Mouse (Mus musculus) cortical plate, adult 2 months (tissue): ENCODE data around the gene Tigar. TPM values are rescaled to one million over a fixed set of nuclear protein-coding genes. Genes with fewer than 3 reads are reported as not detected.

Source experiments
- H3K27ac ChIP-seq: fragments of 200-500 bp; 2 replicates; pipeline ENCODE4 v1.5.1; 2012; ENCODE audit warnings: low read length, control low read depth, inconsistent platforms; ENCODE audit not compliant: insufficient read depth
- H3K4me1 ChIP-seq: fragments of 200-500 bp; 2 replicates; pipeline ENCODE4 v1.6.1; 2011; ENCODE audit warnings: low read length; ENCODE audit not compliant: control insufficient read depth, insufficient read depth
- H3K4me3 ChIP-seq: fragments of 200-500 bp; 2 replicates; pipeline ENCODE4 v1.5.1; 2011; ENCODE audit warnings: mild to moderate bottlenecking, low read length, control low read depth; ENCODE audit not compliant: insufficient read depth
- CTCF ChIP-seq: fragments of 200-500 bp; IDR thresholded peaks from 2 replicates; pipeline ENCODE4 v1.5.1; 2011; ENCODE audit warnings: mild to moderate bottlenecking, control low read depth, low read length; ENCODE audit not compliant: insufficient read depth; ENCODE audit errors: extremely low read depth
- POLR2A ChIP-seq: fragments of 200-500 bp; IDR thresholded peaks from 2 replicates; pipeline ENCODE4 v1.6.1; 2011; ENCODE audit warnings: mild to moderate bottlenecking, low read length, control low read depth; ENCODE audit not compliant: insufficient read depth; ENCODE audit errors: extremely low read depth
- polyA plus RNA-seq: library from polyadenylated mRNA; depleted of rRNA; stranded (reverse); fragments of >200 nt; gene quantifications from 2 replicates; pipeline ENCODE4 v1.2.3, GENCODE M21; 2012; rRNA removed

Tigar gene
- 18.5 and 18.7 TPM in 2 replicates for polyA plus RNA-seq

DNA sequence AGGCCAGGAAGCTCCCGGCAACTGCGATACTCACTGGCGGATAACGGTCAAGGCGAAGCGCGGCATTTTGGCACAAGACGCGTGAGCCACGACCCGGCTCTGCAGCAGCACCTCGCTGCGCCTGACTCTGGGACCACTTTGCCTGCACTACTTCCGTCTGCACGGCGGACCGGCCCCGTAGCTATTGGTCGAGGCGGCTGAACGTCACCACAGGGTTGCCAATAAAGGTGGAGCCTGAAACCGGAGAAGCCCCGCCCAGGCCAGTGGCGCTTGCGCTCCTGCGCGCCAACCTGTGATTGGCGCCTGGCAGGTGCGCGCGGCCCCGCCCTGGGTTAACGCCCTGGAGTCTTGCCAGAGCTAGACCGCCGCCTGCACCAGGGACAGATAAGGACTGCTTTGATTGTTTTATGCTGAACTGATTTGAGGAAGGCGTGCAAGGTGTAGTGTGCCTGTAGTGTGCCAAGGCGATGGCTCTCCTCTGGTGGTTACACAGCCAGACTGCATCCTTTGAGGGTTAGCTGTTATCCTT, at the start of gene Tigar:
Gene Tigar (minus strand): TSS at position 156 of the 529 bp plus-strand sequence.
- TF ChIP-seq POLR2A (peak; percentile 97), CTCF (no peak; the same call in 1 of the 2 replicates)
- no peak within 1 kb of the TSS for H3K27ac ChIP-seq
- peaks cover 7% of the 10 kb centered on the region for H3K4me1 ChIP-seq
- H3K4me3 ChIP-seq, result peak within 1 kb of the TSS; percentile 78

DNA sequence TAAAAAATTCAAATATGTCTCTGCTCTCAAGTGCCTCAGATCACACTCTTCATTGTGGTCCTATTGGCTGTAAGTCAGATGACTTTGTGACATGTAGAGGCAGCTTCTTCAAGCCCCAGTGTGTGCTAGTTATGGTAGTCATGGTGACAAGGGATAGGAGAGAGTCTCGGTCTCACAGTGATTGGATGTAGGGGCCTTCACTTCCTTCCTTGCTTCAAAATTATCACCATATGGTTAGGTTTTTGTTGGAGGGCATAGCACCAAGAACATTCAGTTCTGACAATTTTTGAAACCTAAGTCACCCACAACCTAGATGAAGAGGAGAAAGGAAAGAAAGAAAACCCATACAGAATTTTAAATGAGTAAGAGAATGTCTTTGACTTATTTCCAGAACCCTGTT, 48.0 kb upstream of the Tigar start:
- Histone ChIP-seq H3K4me3 (no peak overlapping the region), H3K4me1 (peaks cover 2% of the 10 kb centered on the region; the same call in 1 of the 2 replicates), H3K27ac (no peak overlapping the region)
- TF ChIP-seq POLR2A (no peak), CTCF (no peak)

DNA sequence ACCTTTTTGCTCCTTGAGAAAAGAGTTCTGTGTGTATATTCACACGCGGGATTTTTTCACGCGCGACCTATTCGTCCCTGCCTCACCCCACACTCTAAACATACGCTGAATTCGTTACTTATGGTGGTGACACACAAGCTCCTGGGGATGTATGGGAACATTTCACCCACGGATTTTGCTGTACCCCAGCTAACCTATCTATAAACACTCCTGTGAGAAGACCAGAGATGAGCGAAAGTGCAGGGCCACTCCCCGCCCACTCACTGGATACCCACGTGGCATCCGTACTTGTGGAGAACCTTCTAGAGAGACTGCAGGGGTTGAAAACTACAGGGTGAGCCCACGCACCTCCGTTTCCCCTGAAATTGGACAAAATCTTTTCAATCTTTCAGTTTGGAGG, 46.1 kb upstream of the Tigar start:
- peak overlapping the region; percentile 2; the same call in 1 of the 2 replicates for H3K4me3 ChIP-seq
- peaks cover 2% of the 10 kb centered on the region; the same call in 1 of the 2 replicates for H3K4me1 ChIP-seq
- H3K27ac ChIP-seq, result no peak overlapping the region
- TF ChIP-seq CTCF (no peak), POLR2A (no peak)

DNA sequence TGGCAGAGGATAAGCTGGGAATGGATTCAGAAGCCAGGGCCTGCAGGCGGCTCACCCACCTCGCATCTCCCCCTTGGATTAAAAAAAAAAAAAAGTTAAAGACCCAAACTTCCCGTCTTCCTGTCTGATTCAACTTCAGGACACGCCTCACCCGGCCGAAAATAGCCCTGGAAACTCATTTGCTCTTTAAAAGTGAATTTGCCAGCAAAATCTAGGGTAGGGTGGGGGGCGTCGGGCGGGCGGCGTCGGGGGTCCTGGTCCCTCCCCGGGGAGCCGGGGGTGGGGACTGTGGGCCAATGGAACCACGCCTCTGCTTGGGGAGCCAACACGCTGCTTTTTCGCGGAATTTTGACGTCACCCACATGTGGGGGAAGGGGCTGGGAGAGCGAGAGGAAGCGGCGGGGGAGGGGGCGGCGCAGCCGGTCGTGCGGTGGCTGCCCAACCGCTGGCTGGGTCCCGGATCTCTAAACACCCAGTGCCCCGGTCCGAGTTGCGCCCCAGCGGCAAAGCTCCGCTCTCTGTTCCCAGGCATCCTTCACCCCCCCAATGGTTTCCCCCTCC, 45.4 kb upstream of the Tigar start:
- no peak for TF ChIP-seq POLR2A
- no peak for TF ChIP-seq CTCF
- peak overlapping the region; percentile 2; the same call in 1 of the 2 replicates for H3K4me3 ChIP-seq
- H3K4me1 ChIP-seq, result peaks cover 2% of the 10 kb centered on the region; the same call in 1 of the 2 replicates
- H3K27ac ChIP-seq, result no peak overlapping the region

DNA sequence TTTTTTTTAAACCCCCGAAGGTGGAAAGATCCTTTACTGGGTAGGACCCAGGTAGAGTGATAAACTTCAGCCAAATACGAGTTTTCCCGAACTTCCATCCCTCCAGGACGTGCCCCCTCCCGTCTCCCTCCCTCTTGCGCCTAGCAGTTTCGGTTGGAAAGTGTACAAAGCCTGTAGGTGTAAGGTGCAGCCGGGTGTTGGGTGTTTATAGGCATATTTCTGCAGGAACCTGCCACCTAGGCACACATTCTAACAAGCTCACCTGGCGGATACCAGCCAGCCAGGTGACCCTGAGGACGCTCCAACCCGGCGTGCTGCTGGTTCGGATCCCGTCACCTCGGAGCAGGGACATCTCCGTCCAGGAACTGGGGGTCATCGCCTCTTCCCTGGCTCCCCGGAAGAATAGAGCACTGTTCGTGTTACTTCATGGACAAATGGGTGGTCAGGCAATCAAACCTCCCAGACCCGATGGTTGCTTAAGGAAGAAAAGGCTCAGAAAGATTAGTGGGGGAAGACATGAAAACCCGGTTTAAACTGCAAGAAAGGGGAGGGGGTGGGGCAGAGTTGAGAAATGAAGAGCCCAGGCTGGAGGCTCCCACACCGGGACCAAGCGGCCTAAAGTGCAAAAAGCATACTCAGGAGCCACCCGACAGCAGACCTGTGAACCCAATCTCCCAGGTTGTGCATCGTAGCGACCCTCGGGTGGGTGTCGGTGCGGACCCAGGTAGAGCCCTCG, 44.8 kb upstream of the Tigar start:
- no peak for TF ChIP-seq CTCF
- no peak for TF ChIP-seq POLR2A
- Histone ChIP-seq H3K4me3 (peak overlapping the region; percentile 2; the same call in 1 of the 2 replicates), H3K27ac (no peak overlapping the region), H3K4me1 (peaks cover 2% of the 10 kb centered on the region; the same call in 1 of the 2 replicates)

DNA sequence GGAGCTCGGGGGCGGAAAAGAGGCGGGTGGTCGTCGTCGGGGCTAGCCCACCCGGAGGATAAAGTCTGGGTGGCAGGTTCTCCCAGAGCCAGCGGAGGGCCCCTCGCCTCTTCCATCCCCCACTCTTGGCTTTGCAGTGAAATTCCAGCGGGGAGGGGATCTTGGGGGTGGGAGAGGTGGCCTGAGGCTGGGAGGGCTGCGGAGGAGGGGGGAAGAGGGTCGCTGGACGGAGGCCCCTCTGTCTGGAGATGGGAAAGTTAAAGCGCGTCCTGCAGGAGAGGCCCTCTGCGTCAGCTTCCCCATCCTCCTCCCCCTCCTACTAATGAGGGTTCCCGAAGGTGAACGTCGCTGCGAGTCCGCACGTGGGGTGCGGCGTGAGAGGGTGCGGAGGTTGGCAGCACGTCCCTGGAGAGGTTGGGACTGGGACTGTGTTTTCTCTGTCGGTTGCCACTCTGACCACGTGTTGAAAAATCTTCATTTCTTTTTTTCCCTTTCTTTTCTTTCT, 44.0 kb upstream of the Tigar start:
- H3K4me3 ChIP-seq, result peak overlapping the region; percentile 4; the same call in 1 of the 2 replicates
- TF ChIP-seq CTCF, result no peak
- TF ChIP-seq POLR2A, result no peak
- H3K4me1 ChIP-seq, result peaks cover 2% of the 10 kb centered on the region; the same call in 1 of the 2 replicates
- H3K27ac ChIP-seq, result no peak overlapping the region

DNA sequence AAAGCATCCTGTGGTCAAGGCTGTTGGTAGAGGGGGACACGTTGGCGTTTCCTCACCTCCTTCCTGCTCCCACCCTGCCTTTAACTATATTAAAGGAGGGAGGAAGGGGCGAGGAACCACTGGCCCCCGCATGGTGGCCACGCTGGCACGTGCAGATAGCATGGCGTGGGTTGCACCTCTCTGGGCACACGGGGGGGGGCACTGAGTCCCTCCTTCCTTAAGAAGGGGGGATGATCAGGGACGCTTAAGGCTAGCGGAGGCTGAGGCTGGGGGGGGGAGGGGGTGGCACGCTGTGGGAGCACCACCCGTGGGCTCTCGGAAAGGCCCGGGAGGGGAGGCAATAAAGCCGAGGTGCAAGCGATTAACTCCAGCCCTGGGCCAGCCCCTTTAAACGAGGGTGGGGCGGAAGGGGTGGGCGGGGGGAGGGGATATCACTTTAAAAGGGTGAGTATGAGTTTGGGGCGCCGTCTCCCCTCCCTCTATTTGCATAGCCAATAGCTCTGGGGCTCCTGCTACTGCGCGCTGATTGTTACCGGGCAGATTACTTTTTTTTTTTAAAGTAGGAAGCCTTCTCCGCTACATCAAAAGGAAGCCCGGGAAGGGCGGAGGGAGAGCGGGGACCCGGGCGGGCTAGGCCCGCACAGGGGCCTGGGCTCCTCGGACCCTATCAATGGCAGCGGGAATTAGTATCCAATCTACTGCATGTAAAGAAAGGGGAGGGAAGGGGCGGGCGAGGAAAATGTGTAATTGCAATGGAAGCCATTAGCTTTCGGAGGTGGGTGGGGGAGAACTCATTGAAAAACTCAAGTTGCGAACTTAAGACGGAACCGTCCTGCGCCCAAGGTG, 43.0 kb upstream of the Tigar start, which contains the start of gene Ccnd2:
Gene Ccnd2 (minus strand): TSS at position 88 of the 846 bp plus-strand sequence.
- Histone ChIP-seq H3K4me3 (peak within 1 kb of the TSS; percentile 88), H3K27ac (no peak within 1 kb of the TSS), H3K4me1 (peaks cover 2% of the 10 kb centered on the region; the same call in 1 of the 2 replicates)
- TF ChIP-seq POLR2A (no peak), CTCF (no peak)

DNA sequence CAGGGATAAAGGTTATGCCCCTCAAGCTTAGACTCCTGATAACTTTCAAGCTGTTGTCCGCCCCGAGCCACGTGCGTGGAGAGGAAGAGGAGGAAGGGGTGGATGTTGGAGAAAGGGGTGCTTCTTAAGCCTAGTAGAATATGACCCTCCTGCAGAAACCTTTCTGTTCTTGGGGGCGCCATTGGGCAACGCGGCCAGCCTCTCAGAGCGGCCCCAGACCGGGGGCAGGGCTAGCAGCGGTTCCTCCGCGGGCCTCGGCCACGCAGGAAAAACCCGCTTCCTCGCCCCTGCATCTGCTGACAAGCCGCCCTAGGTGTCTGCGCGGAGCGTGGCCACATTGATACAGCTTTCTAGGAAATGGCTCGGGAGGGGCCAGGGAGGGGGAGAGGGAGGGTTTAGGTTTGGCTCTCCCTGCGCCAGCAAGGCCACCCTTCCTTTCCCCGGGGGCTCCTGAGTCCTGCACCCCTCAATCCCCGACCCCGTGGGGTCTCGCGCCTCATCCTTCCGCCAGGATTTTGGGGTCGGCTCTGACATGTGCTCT, 42.3 kb upstream of the Tigar start:
- peaks cover 2% of the 10 kb centered on the region; the same call in 1 of the 2 replicates for H3K4me1 ChIP-seq
- no peak overlapping the region for H3K27ac ChIP-seq
- H3K4me3 ChIP-seq, result peak overlapping the region; percentile 88
- TF ChIP-seq CTCF, result no peak
- TF ChIP-seq POLR2A, result no peak
